32 mouse cellular contexts compared by ENCODE assay signal in the genomic region with DNA sequence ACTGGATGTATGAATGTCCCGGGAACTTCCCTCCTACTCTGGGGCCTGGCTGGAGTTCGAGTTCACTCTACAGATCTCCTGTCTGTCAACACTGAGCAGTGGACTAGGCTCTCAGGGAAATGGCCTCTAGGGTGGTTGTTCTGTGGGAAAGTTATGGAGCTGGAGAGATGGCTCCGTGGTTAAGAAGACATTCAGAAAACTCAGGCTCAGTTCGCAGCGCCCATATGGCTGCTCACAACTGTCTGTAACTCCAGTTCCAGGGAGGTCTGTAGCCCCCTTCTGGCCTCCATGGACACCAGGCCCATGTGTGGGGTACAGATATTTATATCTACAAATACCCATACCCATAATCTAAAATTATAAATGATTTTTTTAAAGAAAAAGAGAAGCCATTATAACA.
"Had no signal": no experiment of that assay in that cellular context is flagged by ENCODE, and none has a peak within 500 bp of the region (broad histone marks: within the 10 kb centered on the region; RNA-seq: fewer than 3 reads in every experiment).

No protein-coding gene starts in this region.

- H3K4me1 ChIP-seq: limb, embryonic 12.5 days; liver, embryonic 12.5 days; liver, embryonic 13.5 days; liver, embryonic 15.5 days; neural tube, embryonic 12.5 days had no signal

- H3K27ac ChIP-seq: limb, embryonic 10.5 days; limb, embryonic 12.5 days; limb, embryonic 13.5 days; limb, embryonic 15.5 days; liver, embryonic 12.5 days; liver, embryonic 13.5 days; liver, embryonic 14.5 days; liver, embryonic 15.5 days; lung, embryonic 15.5 days; macrophage; midbrain, embryonic 10.5 days; midbrain, embryonic 12.5 days; midbrain, embryonic 13.5 days; midbrain, embryonic 15.5 days; neural tube, embryonic 12.5 days had no signal

- H3K27me3 ChIP-seq: limb, embryonic 12.5 days; limb, embryonic 13.5 days; limb, embryonic 15.5 days; liver, embryonic 12.5 days; liver, embryonic 13.5 days; liver, embryonic 15.5 days; lung, embryonic 15.5 days; megakaryocyte, embryonic 14.5 days; midbrain, embryonic 12.5 days; midbrain, embryonic 13.5 days; midbrain, embryonic 15.5 days; neural tube, embryonic 12.5 days had no signal

- H3K9ac ChIP-seq: limb, embryonic 12.5 days; limb, embryonic 13.5 days; limb, embryonic 15.5 days; liver, embryonic 12.5 days; liver, embryonic 13.5 days; liver, embryonic 14.5 days; liver, embryonic 15.5 days; liver, postnatal 0 days; lung, embryonic 14.5 days; lung, embryonic 15.5 days; midbrain, embryonic 12.5 days; midbrain, embryonic 13.5 days; midbrain, embryonic 15.5 days; neural tube, embryonic 12.5 days had no signal

- H3K36me3 ChIP-seq: liver, embryonic 12.5 days; liver, embryonic 13.5 days; liver, embryonic 15.5 days; midbrain, embryonic 12.5 days; midbrain, embryonic 13.5 days; midbrain, embryonic 15.5 days; neural tube, embryonic 12.5 days had no signal

- H3K4me2 ChIP-seq: limb, embryonic 12.5 days; limb, embryonic 13.5 days; limb, embryonic 15.5 days; liver, embryonic 11.5 days; liver, embryonic 12.5 days; liver, embryonic 13.5 days; liver, embryonic 15.5 days; lung, embryonic 14.5 days; lung, embryonic 15.5 days; midbrain, embryonic 11.5 days; midbrain, embryonic 12.5 days; midbrain, embryonic 13.5 days; midbrain, embryonic 15.5 days; neural tube, embryonic 12.5 days had no signal

- H3K9me3 ChIP-seq: limb, embryonic 10.5 days; limb, embryonic 12.5 days; limb, embryonic 13.5 days; limb, embryonic 15.5 days; liver, embryonic 12.5 days; liver, embryonic 13.5 days; liver, embryonic 15.5 days; lung, embryonic 15.5 days; midbrain, embryonic 10.5 days; midbrain, embryonic 12.5 days; midbrain, embryonic 13.5 days; midbrain, embryonic 15.5 days; neural tube, embryonic 12.5 days had no signal

- ATAC-seq: liver, embryonic 12.5 days; liver, postnatal 0 days; lung, postnatal 0 days; midbrain, embryonic 13.5 days; midbrain, embryonic 15.5 days; midbrain, embryonic 16.5 days had no signal

- H3K4me3 ChIP-seq: limb, embryonic 10.5 days; limb, embryonic 12.5 days; limb, embryonic 13.5 days; limb, embryonic 15.5 days; liver, embryonic 12.5 days; liver, embryonic 13.5 days; liver, embryonic 15.5 days; lung, embryonic 15.5 days; megakaryocyte, embryonic 14.5 days; midbrain, embryonic 10.5 days; midbrain, embryonic 12.5 days; midbrain, embryonic 13.5 days; midbrain, embryonic 15.5 days; myocyte; neural tube, embryonic 12.5 days had no signal

- DNase-seq: left cerebral cortex, postnatal 4 days; liver; liver, embryonic 13.5 days; liver, postnatal 0 days; lung, adult 18-20 months; lung, adult 2 months; lung, embryonic 14.5 days; lung, postnatal 10 days; lung, postnatal 14 days; lung, postnatal 36 days; lung, postnatal 4 days; midbrain, embryonic 14.5 days had no signal
